Mouse (Mus musculus) megakaryocyte, embryonic 14.5 days (primary cell): ENCODE data around the gene Zc3h7a. TPM values are rescaled to one million over a fixed set of nuclear protein-coding genes. Genes with fewer than 3 reads are reported as not detected.
A peak's percentile ranks its signal among the peaks of the same experiment; 100 is the strongest.
"Not testable (repeated sequence)": the region's sequence is repeated elsewhere in the genome, so short reads cannot be mapped to it uniquely, and the experiment has no call there.

Experiments used
- H3K27me3 ChIP-seq: replicated peaks from 2 replicates; pipeline ENCODE3; 2012; ENCODE audit warnings: inconsistent platforms
- H3K36me3 ChIP-seq: replicated peaks from 2 replicates; pipeline ENCODE3; 2012; ENCODE audit warnings: low read length, inconsistent platforms, mixed read lengths
- H3K4me1 ChIP-seq: 2 replicates; pipeline ENCODE4 v1.6.1; 2012; ENCODE audit warnings: inconsistent platforms
- H3K4me3 ChIP-seq: replicated peaks from 2 replicates; pipeline ENCODE3; 2012; ENCODE audit warnings: moderate library complexity, mild to moderate bottlenecking, inconsistent platforms
- H3K9me3 ChIP-seq: 2 replicates; pipeline ENCODE4 v1.6.1; 2012; ENCODE audit warnings: inconsistent platforms
- FLI1 ChIP-seq: IDR thresholded peaks from 2 replicates; pipeline ENCODE4 v1.6.1; 2012; ENCODE audit warnings: low read length, inconsistent platforms, mixed read lengths
- GATA1 ChIP-seq: IDR thresholded peaks from 3 replicates; pipeline ENCODE4 v1.6.1; 2012; ENCODE audit warnings: mixed read lengths, low read length, inconsistent platforms, borderline replicate concordance
- polyA plus RNA-seq: library from polyadenylated mRNA; stranded (reverse); fragments of >175 nt; gene quantifications from 2 replicates; pipeline ENCODE4 v1.2.3, GENCODE M21; 2012; ENCODE audit warnings: low replicate concordance; ENCODE audit not compliant: insufficient read depth

The Zc3h7a gene
- polyA plus RNA-seq, 1 experiment: 2.4 TPM

GRCm38 (mm10) chr16:11190150-11190549 lies 14.0 kb upstream of the Zc3h7a start:
- TF ChIP-seq FLI1 (no peak), GATA1 (no peak)
- no peaks in the 10 kb centered on the region for H3K9me3 ChIP-seq
- peaks cover 9% of the 10 kb centered on the region for H3K4me1 ChIP-seq
- H3K27me3 ChIP-seq: no peaks in the 10 kb centered on the region
- H3K4me3 ChIP-seq: no peak overlapping the region
- peaks cover 42% of the 10 kb centered on the region for H3K36me3 ChIP-seq

- no peak for TF ChIP-seq GATA1
- TF ChIP-seq FLI1: no peak
- Histone ChIP-seq H3K36me3 (peaks cover 11% of the 10 kb centered on the region), H3K27me3 (no peaks in the 10 kb centered on the region), H3K4me1 (peaks cover 41% of the 10 kb centered on the region), H3K4me3 (peak overlapping the region; percentile 98), H3K9me3 (peaks cover 15% of the 10 kb centered on the region)
These were observed 1.2 kb upstream of the Zc3h7a start for GRCm38 (mm10) chr16:11177404-11177803.

GRCm38 (mm10) chr16:11176884-11177244 lies 671 bp upstream of the Zc3h7a start:
- Histone ChIP-seq H3K4me3 (peak overlapping the region; percentile 98), H3K9me3 (peaks cover 15% of the 10 kb centered on the region), H3K27me3 (no peaks in the 10 kb centered on the region), H3K4me1 (peaks cover 46% of the 10 kb centered on the region), H3K36me3 (peaks cover 14% of the 10 kb centered on the region)
- no peak for TF ChIP-seq GATA1
- no peak for TF ChIP-seq FLI1

GRCm38 (mm10) chr16:11175489-11176207 lies 545 bp downstream of the Zc3h7a start:
- TF ChIP-seq GATA1 (no peak), FLI1 (no peak)
- peaks cover 15% of the 10 kb centered on the region for H3K9me3 ChIP-seq
- H3K4me3 ChIP-seq: peak overlapping the region; percentile 98
- H3K27me3 ChIP-seq: no peaks in the 10 kb centered on the region
- peaks cover 58% of the 10 kb centered on the region for H3K4me1 ChIP-seq
- peaks cover 14% of the 10 kb centered on the region for H3K36me3 ChIP-seq

GRCm38 (mm10) chr16:11175100-11175488 lies 1.1 kb downstream of the Zc3h7a start:
- Histone ChIP-seq H3K4me3 (peak overlapping the region; percentile 98), H3K27me3 (no peaks in the 10 kb centered on the region), H3K36me3 (peaks cover 14% of the 10 kb centered on the region), H3K4me1 (peaks cover 62% of the 10 kb centered on the region), H3K9me3 (peaks cover 14% of the 10 kb centered on the region)
- TF ChIP-seq GATA1 (no peak), FLI1 (no peak)

GRCm38 (mm10) chr16:11174671-11175081 lies 1.5 kb downstream of the Zc3h7a start:
- Histone ChIP-seq H3K27me3 (no peaks in the 10 kb centered on the region), H3K36me3 (peaks cover 14% of the 10 kb centered on the region), H3K4me1 (peaks cover 64% of the 10 kb centered on the region), H3K4me3 (peak overlapping the region; percentile 98), H3K9me3 (peaks cover 10% of the 10 kb centered on the region)
- TF ChIP-seq FLI1 (no peak), GATA1 (no peak)

- H3K9me3 ChIP-seq: no peaks in the 10 kb centered on the region
- no peak overlapping the region for H3K4me3 ChIP-seq
- H3K36me3 ChIP-seq: peaks cover 22% of the 10 kb centered on the region
- TF ChIP-seq FLI1 (no peak), GATA1 (no peak)
- H3K4me1 ChIP-seq: peaks cover 75% of the 10 kb centered on the region
- H3K27me3 ChIP-seq: no peaks in the 10 kb centered on the region
These were observed 4.5 kb downstream of the Zc3h7a start for GRCm38 (mm10) chr16:11171679-11172078.

GRCm38 (mm10) chr16:11166431-11166830 lies 9.8 kb downstream of the Zc3h7a start:
- TF ChIP-seq GATA1: no peak
- no peak for TF ChIP-seq FLI1
- H3K4me3 ChIP-seq: no peak overlapping the region
- no peaks in the 10 kb centered on the region for H3K9me3 ChIP-seq
- no peaks in the 10 kb centered on the region for H3K27me3 ChIP-seq
- peaks cover 70% of the 10 kb centered on the region for H3K4me1 ChIP-seq
- H3K36me3 ChIP-seq: peaks cover 49% of the 10 kb centered on the region

GRCm38 (mm10) chr16:11164695-11165255 lies 11.4 kb downstream of the Zc3h7a start:
- peaks cover 64% of the 10 kb centered on the region for H3K36me3 ChIP-seq
- TF ChIP-seq GATA1 (no peak), FLI1 (no peak)
- H3K9me3 ChIP-seq: no peaks in the 10 kb centered on the region
- H3K27me3 ChIP-seq: no peaks in the 10 kb centered on the region
- H3K4me3 ChIP-seq: no peak overlapping the region
- H3K4me1 ChIP-seq: peaks cover 61% of the 10 kb centered on the region

GRCm38 (mm10) chr16:11157721-11158120 lies 18.5 kb downstream of the Zc3h7a start:
- H3K9me3 ChIP-seq, H3K27me3 ChIP-seq, H3K4me3 ChIP-seq: not testable (repeated sequence)
- Histone ChIP-seq H3K4me1 (peaks cover 57% of the 10 kb centered on the region), H3K36me3 (peaks cover 93% of the 10 kb centered on the region)

- Histone ChIP-seq H3K9me3 (peaks cover 6% of the 10 kb centered on the region; the same call in 1 of the 2 replicates), H3K36me3 (peaks cover 94% of the 10 kb centered on the region), H3K4me3 (no peak overlapping the region), H3K4me1 (peaks cover 37% of the 10 kb centered on the region), H3K27me3 (no peaks in the 10 kb centered on the region)
- TF ChIP-seq FLI1: no peak
- no peak for TF ChIP-seq GATA1
These were observed 21.7 kb downstream of the Zc3h7a start for GRCm38 (mm10) chr16:11154500-11154899.

GRCm38 (mm10) chr16:11143706-11144483 lies 32.3 kb downstream of the Zc3h7a start:
- H3K27me3 ChIP-seq, H3K9me3 ChIP-seq, H3K4me3 ChIP-seq: not testable (repeated sequence)
- H3K4me1 ChIP-seq: peaks cover 34% of the 10 kb centered on the region
- peaks cover 95% of the 10 kb centered on the region for H3K36me3 ChIP-seq
